Mouse (Mus musculus): ENCODE measurements at regions not wholly inside any gene's neighbourhood (a gene's known extent, or its start where the extent isn't known, plus 50 kb on each side); places are given as distances from the start of the nearest gene placed in this dataset.
A peak's percentile ranks its signal among the peaks of the same experiment; 100 is the strongest.

GRCm38 (mm10) chr16:78626803-78627202, 50.3 kb upstream of the D16Ertd472e start:
- no peak for DNase-seq (ENCODE audit: extremely low spot score in 1 of 2, low spot score in 2 of 2)
- peak; percentile 56 for TF ChIP-seq CTCF (IDR thresholded peaks at IDR 0.05)
- H3K27ac ChIP-seq, result no peak overlapping the region
- H3K4me3 ChIP-seq, result no peak overlapping the region
- intact Hi-C loops (cut with DNase I), result loop anchor here (1.0 to 5.0 kb wide), 4 partner anchors 40 to 430 kb away; no protein-coding TSS in a partner anchor

All from left cerebral cortex, adult 2 months (tissue).